Mouse (Mus musculus) hindbrain, embryonic 15.5 days (tissue): Measurements from ENCODE around the gene Zfp831. TPM values are rescaled to one million over a fixed set of nuclear protein-coding genes. Genes with fewer than 3 reads are reported as not detected.

Experiments used
- ATAC-seq: fragments of 200-750 bp; cut with Nextera tagmentation; 2 replicates; pipeline ENCODE4 v1.8.0; 2017; ENCODE audit warnings: low read depth, moderate number of reproducible peaks, moderate TSS enrichment; ENCODE audit not compliant: low FRiP score
- H3K27ac ChIP-seq: fragments of 300-500 bp; sonication (generic); replicated peaks from 2 replicates; pipeline ENCODE4 v1.5.1; 2015; ENCODE audit warnings: mild to moderate bottlenecking, inconsistent platforms
- H3K27me3 ChIP-seq: fragments of 300-500 bp; sonication (generic); 2 replicates; pipeline ENCODE4 v1.6.1; 2015; ENCODE audit warnings: control low read depth, inconsistent platforms
- H3K36me3 ChIP-seq: fragments of 300-500 bp; sonication (generic); 2 replicates; pipeline ENCODE4 v1.6.1; 2015; ENCODE audit warnings: control low read depth, inconsistent platforms
- H3K4me1 ChIP-seq: fragments of 300-500 bp; sonication (generic); replicated peaks from 2 replicates; pipeline ENCODE4 v1.6.1; 2015; ENCODE audit warnings: control low read depth, inconsistent platforms
- H3K4me2 ChIP-seq: fragments of 300-500 bp; sonication (generic); 2 replicates; pipeline ENCODE4 v1.6.1; 2015; ENCODE audit warnings: moderate library complexity, mild to moderate bottlenecking, inconsistent platforms
- H3K4me3 ChIP-seq: fragments of 300-500 bp; sonication (generic); 2 replicates; pipeline ENCODE4 v1.5.1; 2015; ENCODE audit warnings: mild to moderate bottlenecking, inconsistent platforms
- H3K9ac ChIP-seq: fragments of 300-500 bp; sonication (generic); 2 replicates; pipeline ENCODE4 v1.6.1; 2015; ENCODE audit warnings: inconsistent platforms
- H3K9me3 ChIP-seq: fragments of 300-500 bp; sonication (generic); 2 replicates; pipeline ENCODE4 v1.6.1; 2016; ENCODE audit warnings: control low read depth, inconsistent platforms
- WGBS: fragments of 180-500 bp; shearing (Covaris S2); methylation state at CpG from one replicate; pipeline ENCODE4 v1.1.7; 2015; 5-methylcytosine and 5-hydroxymethylcytosine counted together
- polyA plus RNA-seq: library from polyadenylated mRNA; unstranded; fragments of >200 nt; fragmentation: Nextera tagmentation; extraction: Ambion mirVana; gene quantifications from 2 replicates; pipeline ENCODE4 v1.2.1, GENCODE M21; 2015

The Zfp831 gene
- polyA plus RNA-seq, 1 experiment from 2014 or later, result 0.01 TPM

GRCm38 (mm10) chr2:174658229-174658844 lies 15.0 kb downstream of the Zfp831 start:
- Histone ChIP-seq H3K36me3 (no peaks in the 10 kb centered on the region), H3K9ac (no peak overlapping the region), H3K4me3 (no peak overlapping the region), H3K27ac (no peak overlapping the region), H3K9me3 (no peaks in the 10 kb centered on the region), H3K4me2 (no peak overlapping the region), H3K4me1 (no peaks in the 10 kb centered on the region), H3K27me3 (no peaks in the 10 kb centered on the region)
- no peak for ATAC-seq
- 83% methylated on average over 8 of the region's 8 CpGs for WGBS

GRCm38 (mm10) chr2:174659874-174660273 lies 16.5 kb downstream of the Zfp831 start:
- Histone ChIP-seq H3K9ac (no peak overlapping the region), H3K4me1 (no peaks in the 10 kb centered on the region), H3K4me2 (no peak overlapping the region), H3K36me3 (no peaks in the 10 kb centered on the region), H3K9me3 (no peaks in the 10 kb centered on the region), H3K27me3 (no peaks in the 10 kb centered on the region), H3K27ac (no peak overlapping the region), H3K4me3 (no peak overlapping the region)
- 90% methylated on average over 4 of the region's 4 CpGs for WGBS
- no peak for ATAC-seq

- H3K4me2 ChIP-seq, result no peak overlapping the region
- no peaks in the 10 kb centered on the region for H3K9me3 ChIP-seq
- no peaks in the 10 kb centered on the region for H3K4me1 ChIP-seq
- H3K9ac ChIP-seq, result no peak overlapping the region
- H3K4me3 ChIP-seq, result no peak overlapping the region
- ATAC-seq, result no peak
- H3K36me3 ChIP-seq, result no peaks in the 10 kb centered on the region
- H3K27me3 ChIP-seq, result no peaks in the 10 kb centered on the region
- WGBS, result 88% methylated on average over 9 of the region's 9 CpGs
- H3K27ac ChIP-seq, result no peak overlapping the region
Observed at GRCm38 (mm10) chr2:174660321-174660720, 17.0 kb downstream of the Zfp831 start.

DNA sequence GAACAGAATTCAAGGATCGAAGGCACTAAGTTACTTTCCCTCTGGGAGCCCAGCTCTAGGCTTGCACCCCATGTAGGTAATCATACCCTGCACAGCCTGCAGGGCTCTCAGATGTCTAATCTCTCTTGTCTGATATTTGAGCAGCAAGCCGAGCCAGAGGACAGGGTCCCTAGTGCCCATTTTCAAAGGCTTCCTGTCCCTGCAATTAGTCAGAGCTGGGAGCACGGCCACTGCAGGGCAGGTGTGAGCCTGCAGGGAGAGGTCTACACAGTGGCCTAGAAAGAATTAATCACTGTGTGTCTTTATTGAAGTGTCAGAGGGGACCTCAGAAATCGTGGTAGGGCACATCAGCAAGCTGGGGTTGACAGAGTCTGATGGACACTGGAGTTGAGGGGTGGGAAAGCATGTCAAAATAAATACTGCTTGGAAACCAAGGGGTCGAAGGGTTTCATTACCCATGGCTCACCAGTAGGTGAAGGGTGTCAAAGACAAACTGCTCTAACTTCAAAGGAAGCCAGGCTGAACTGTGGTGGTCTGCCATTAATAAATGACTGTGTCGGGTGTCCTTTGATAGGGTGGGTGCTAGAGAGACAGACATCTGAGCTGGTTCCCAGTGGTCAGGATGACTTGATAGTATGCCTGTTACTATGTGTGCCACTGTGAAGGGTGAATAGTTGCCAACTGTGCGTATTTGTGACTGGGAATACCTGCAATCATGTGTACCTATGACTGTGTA lies 18.3 kb downstream of the Zfp831 start:
- 54% methylated on average over 7 of the region's 7 CpGs for WGBS
- H3K4me2 ChIP-seq, result no peak overlapping the region
- H3K4me3 ChIP-seq, result no peak overlapping the region
- no peaks in the 10 kb centered on the region for H3K9me3 ChIP-seq
- no peak overlapping the region for H3K9ac ChIP-seq
- no peaks in the 10 kb centered on the region for H3K36me3 ChIP-seq
- H3K27me3 ChIP-seq, result no peaks in the 10 kb centered on the region
- H3K4me1 ChIP-seq, result no peaks in the 10 kb centered on the region
- H3K27ac ChIP-seq, result no peak overlapping the region
- ATAC-seq, result no peak

GRCm38 (mm10) chr2:174662593-174662992 lies 19.3 kb downstream of the Zfp831 start:
- Histone ChIP-seq H3K4me1 (no peaks in the 10 kb centered on the region), H3K27me3 (no peaks in the 10 kb centered on the region), H3K4me3 (no peak overlapping the region), H3K27ac (no peak overlapping the region), H3K9me3 (no peaks in the 10 kb centered on the region), H3K36me3 (no peaks in the 10 kb centered on the region), H3K4me2 (no peak overlapping the region), H3K9ac (no peak overlapping the region)
- no peak for ATAC-seq
- 84% methylated on average over 1 of the region's 1 CpGs for WGBS

GRCm38 (mm10) chr2:174665404-174665803 lies 22.1 kb downstream of the Zfp831 start:
- H3K4me2 ChIP-seq, result no peak overlapping the region
- WGBS, result 39% methylated on average over 5 of the region's 5 CpGs
- H3K4me3 ChIP-seq, result no peak overlapping the region
- no peak overlapping the region for H3K9ac ChIP-seq
- no peaks in the 10 kb centered on the region for H3K9me3 ChIP-seq
- no peak for ATAC-seq
- H3K27ac ChIP-seq, result no peak overlapping the region
- no peaks in the 10 kb centered on the region for H3K27me3 ChIP-seq
- H3K4me1 ChIP-seq, result no peaks in the 10 kb centered on the region
- no peaks in the 10 kb centered on the region for H3K36me3 ChIP-seq

- H3K4me3 ChIP-seq, result no peak overlapping the region
- WGBS, result 40% methylated on average over 3 of the region's 3 CpGs
- no peak overlapping the region for H3K9ac ChIP-seq
- H3K4me2 ChIP-seq, result no peak overlapping the region
- ATAC-seq, result no peak
- no peaks in the 10 kb centered on the region for H3K9me3 ChIP-seq
- H3K4me1 ChIP-seq, result peaks cover 11% of the 10 kb centered on the region
- 0 out of 2 replicates have a peak, but pooled peaks cover 6% of the 10 kb centered on the region for H3K27me3 ChIP-seq
- H3K36me3 ChIP-seq, result no peaks in the 10 kb centered on the region
- no peak overlapping the region for H3K27ac ChIP-seq
Observed at GRCm38 (mm10) chr2:174668806-174669205, 25.5 kb downstream of the Zfp831 start.

- Histone ChIP-seq H3K27ac (no peak overlapping the region), H3K9me3 (no peaks in the 10 kb centered on the region), H3K9ac (no peak overlapping the region), H3K4me3 (peak overlapping the region; percentile 43; the same call in 1 of the 2 replicates), H3K4me1 (peaks cover 11% of the 10 kb centered on the region), H3K4me2 (peak overlapping the region; percentile 93), H3K36me3 (no peaks in the 10 kb centered on the region), H3K27me3 (0 out of 2 replicates have a peak, but pooled peaks cover 6% of the 10 kb centered on the region)
- WGBS, result 36% methylated on average over 11 of the region's 11 CpGs
- ATAC-seq, result no peak
Observed at GRCm38 (mm10) chr2:174672506-174673190, 29.3 kb downstream of the Zfp831 start.

DNA sequence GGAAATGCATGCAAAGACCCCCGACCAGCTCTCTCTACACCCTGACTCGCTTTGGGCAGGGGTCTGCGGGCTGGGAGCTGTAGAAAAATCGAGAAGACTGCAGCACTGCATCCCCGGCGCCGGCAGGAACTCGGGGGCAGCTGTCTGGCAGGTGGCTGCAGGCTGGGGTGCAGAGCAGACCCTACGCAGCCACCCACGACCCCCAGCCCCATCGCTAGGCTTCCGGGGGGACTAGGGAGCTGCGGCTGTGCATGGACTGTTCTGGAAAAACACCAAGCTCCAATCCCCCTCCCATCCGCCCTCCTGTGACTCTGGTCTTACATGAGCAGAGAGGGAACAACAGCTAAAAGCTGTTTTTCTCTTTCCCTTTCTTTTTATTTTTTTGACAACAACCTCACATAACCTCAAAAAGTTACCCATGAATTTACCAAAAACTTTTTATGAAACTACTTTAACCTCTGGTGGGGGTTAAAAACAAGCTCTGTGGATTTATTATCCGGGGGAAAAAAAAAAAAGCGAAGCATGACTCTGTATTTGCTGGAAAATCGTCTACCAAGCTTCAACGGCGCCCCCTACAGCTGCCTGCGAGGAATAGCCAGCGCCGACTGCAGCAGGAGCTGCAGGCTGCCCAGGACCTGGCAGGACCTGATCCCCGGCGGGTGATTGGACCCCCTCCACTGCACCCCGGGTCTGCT lies 30.4 kb downstream of the Zfp831 start:
- Histone ChIP-seq H3K36me3 (no peaks in the 10 kb centered on the region), H3K4me1 (peaks cover 11% of the 10 kb centered on the region), H3K27me3 (0 out of 2 replicates have a peak, but pooled peaks cover 6% of the 10 kb centered on the region), H3K9me3 (no peaks in the 10 kb centered on the region), H3K27ac (peak overlapping the region; percentile 57), H3K4me3 (peak overlapping the region; percentile 43), H3K4me2 (peak overlapping the region; percentile 93), H3K9ac (peak overlapping the region; percentile 40)
- WGBS, result under 1% methylated on average over 25 of the region's 25 CpGs
- ATAC-seq, result peak; percentile 87

DNA sequence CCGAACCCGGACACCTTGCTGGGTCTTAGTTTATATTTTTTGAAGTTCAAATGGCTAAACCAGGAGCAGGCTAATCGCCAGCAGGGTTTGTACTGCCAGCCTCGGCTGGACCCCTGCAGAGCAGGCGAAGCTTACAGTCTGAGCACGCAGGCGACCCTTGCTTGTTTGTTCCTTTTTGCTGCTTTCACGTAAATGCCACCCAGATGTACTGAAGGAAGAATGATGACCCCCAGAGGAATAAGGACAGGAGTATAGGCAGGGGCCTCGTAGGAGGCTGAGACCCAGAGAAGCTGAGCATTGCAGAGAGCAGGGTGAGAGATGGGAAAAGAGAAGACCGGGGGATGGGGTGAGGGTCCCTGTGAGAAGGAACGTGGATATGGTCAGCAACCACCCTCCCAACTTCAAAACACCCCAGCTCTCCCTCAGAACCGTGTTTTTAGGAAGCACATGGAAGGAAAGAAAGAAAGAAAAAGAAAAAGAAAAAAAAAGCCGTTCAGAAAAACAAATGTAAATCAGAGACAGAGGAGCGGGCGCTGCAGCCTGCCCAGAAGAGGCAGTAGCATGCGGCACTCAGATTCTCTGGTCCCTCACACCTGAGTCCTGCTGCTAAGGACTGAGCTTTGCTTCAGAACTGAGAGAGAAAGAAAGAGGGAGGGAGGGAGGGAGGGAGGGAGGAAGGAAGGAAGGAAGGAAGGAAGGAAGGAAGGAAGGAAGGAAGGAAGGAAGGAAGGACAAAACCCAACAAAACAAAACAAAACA lies 31.1 kb downstream of the Zfp831 start:
- Histone ChIP-seq H3K27me3 (0 out of 2 replicates have a peak, but pooled peaks cover 6% of the 10 kb centered on the region), H3K4me1 (peaks cover 11% of the 10 kb centered on the region), H3K4me3 (peak overlapping the region; percentile 43), H3K9ac (peak overlapping the region; percentile 40), H3K4me2 (peak overlapping the region; percentile 93), H3K36me3 (no peaks in the 10 kb centered on the region), H3K9me3 (no peaks in the 10 kb centered on the region), H3K27ac (peak overlapping the region; percentile 42)
- WGBS, result 1% methylated on average over 16 of the region's 16 CpGs
- ATAC-seq, result peak; percentile 79

- H3K36me3 ChIP-seq, result no peaks in the 10 kb centered on the region
- no peak overlapping the region for H3K4me2 ChIP-seq
- H3K27me3 ChIP-seq, result 0 out of 2 replicates have a peak, but pooled peaks cover 6% of the 10 kb centered on the region
- H3K4me1 ChIP-seq, result peaks cover 11% of the 10 kb centered on the region
- WGBS, result 12% methylated on average over 9 of the region's 9 CpGs
- H3K9ac ChIP-seq, result no peak overlapping the region
- ATAC-seq, result no peak
- H3K27ac ChIP-seq, result no peak overlapping the region
- H3K9me3 ChIP-seq, result no peaks in the 10 kb centered on the region
- no peak overlapping the region for H3K4me3 ChIP-seq
Observed at GRCm38 (mm10) chr2:174675642-174676041, 32.3 kb downstream of the Zfp831 start.
